Mouse (Mus musculus): ENCODE measurements around the gene Elane. TPM values are rescaled to one million over a fixed set of nuclear protein-coding genes. Genes with fewer than 3 reads are reported as not detected.
A peak's percentile ranks its signal among the peaks of the same experiment; 100 is the strongest.

The Elane gene
- polyA plus RNA-seq, 1 experiment from 2014 or later = 0.47 TPM

GRCm38 (mm10) chr10:79924998-79925784, 39.1 kb downstream of the Elane start:
- ATAC-seq (ENCODE audit: low FRiP score) (no peak), DNase-seq (ENCODE audit: low spot score) (peak; percentile 95)
- 12% methylated on average over 29 of the region's 29 CpGs for WGBS
- Histone ChIP-seq H3K9ac (no peak overlapping the region), H3K9me3 (ENCODE audit: control insufficient read depth, low read length) (no peaks in the 10 kb centered on the region), H3K4me1 (replicated peaks; ENCODE audit: control insufficient read depth, insufficient read depth, low read length) (peaks cover 23% of the 10 kb centered on the region), H3K4me2 (replicated peaks) (peak overlapping the region; percentile 81; the same call in 1 of the 2 replicates), H3K27me3 (ENCODE audit: control insufficient read depth, insufficient read depth, low read length) (peaks cover 36% of the 10 kb centered on the region), H3K27ac (0 out of 2 replicates have a peak overlapping the region, but pooled peaks have one; percentile 30), H3K36me3 (replicated peaks; ENCODE audit: control insufficient read depth, insufficient read depth) (no peaks in the 10 kb centered on the region), H3K4me3 (replicated peaks; ENCODE audit: low read length) (no peak overlapping the region)

- ATAC-seq (ENCODE audit: low FRiP score) = no peak
Measured at GRCm38 (mm10) chr10:79925785-79926490, 39.9 kb downstream of the Elane start.

DNA sequence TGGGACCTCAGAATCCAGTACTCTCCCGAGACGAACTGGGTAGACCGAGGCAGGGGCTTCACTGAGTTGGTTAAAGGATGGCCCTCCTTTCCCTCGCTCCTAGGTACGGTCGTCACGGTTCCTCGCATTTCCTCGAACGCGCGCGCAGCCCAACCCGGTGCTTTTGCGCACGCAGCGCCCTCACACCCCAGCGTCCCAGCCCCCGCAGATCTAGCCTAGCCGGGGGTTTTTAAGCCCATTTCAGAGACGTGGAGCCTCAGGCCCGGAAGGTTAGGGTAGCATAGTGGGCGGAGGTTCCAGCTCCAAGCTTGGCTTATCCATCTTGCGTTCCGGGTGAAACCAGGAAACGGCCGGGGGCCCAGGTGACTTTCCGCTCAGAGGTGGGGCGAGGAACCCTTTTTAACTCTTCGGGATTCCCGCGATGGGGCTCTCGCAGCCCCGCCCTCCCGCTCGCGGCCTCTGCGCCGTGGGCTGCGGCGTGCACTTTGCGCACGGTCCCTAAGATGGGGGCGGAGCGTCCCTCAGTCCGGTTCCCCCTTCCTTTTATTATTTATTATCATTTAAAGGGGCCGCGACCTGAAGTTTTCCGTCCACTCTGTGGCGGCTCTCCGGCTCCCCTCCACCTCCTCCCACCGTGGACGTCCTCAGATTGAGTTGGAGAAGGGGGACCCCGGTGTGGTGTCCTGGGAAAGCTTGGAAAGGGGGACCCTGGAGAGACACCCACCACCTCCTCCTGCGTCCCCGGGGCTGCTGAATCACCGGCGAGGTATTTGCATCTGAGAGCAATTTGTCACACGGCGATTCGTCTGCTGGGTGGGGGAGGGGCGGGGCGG, 40.7 kb downstream of the Elane start, which contains the start of gene Arid3a:
Gene Arid3a (plus strand): TSS at position 553 of the 833 bp plus-strand sequence.
- Histone ChIP-seq H3K36me3 (replicated peaks; ENCODE audit: control insufficient read depth, insufficient read depth) (peaks cover 7% of the 10 kb centered on the region), H3K27me3 (ENCODE audit: control insufficient read depth, insufficient read depth, low read length) (peaks cover 20% of the 10 kb centered on the region), H3K27ac (peak within 1 kb of the TSS; percentile 91), H3K9ac (peak within 1 kb of the TSS; percentile 84), H3K4me2 (replicated peaks) (peak within 1 kb of the TSS; percentile 81), H3K4me1 (replicated peaks; ENCODE audit: control insufficient read depth, insufficient read depth, low read length) (peaks cover 18% of the 10 kb centered on the region), H3K9me3 (ENCODE audit: control insufficient read depth, low read length) (no peaks in the 10 kb centered on the region), H3K4me3 (replicated peaks; ENCODE audit: low read length) (peak within 1 kb of the TSS; percentile 86)
- WGBS = under 1% methylated on average over 63 of the region's 63 CpGs
- DNase-seq (ENCODE audit: low spot score) (peak; percentile 93), ATAC-seq (ENCODE audit: low FRiP score) (peak; percentile 78)

More at GRCm38 (mm10) chr10:79925785-79926490, 39.9 kb downstream of the Elane start:
- 14% methylated on average over 15 of the region's 15 CpGs for WGBS
- DNase-seq (ENCODE audit: low spot score) = no peak
- peaks cover 2% of the 10 kb centered on the region; the same call in 1 of the 2 replicates for H3K36me3 ChIP-seq (replicated peaks; ENCODE audit: control insufficient read depth, insufficient read depth)
- peak overlapping the region; percentile 84 for H3K9ac ChIP-seq
- peak overlapping the region; percentile 81 for H3K4me2 ChIP-seq (replicated peaks)
- H3K27ac ChIP-seq = peak overlapping the region; percentile 30; the same call in 1 of the 2 replicates
- H3K4me1 ChIP-seq (replicated peaks; ENCODE audit: control insufficient read depth, insufficient read depth, low read length) = peaks cover 26% of the 10 kb centered on the region
- no peaks in the 10 kb centered on the region for H3K9me3 ChIP-seq (ENCODE audit: control insufficient read depth, low read length)
- peaks cover 28% of the 10 kb centered on the region for H3K27me3 ChIP-seq (ENCODE audit: control insufficient read depth, insufficient read depth, low read length)
- H3K4me3 ChIP-seq (replicated peaks; ENCODE audit: low read length) = peak overlapping the region; percentile 86

GRCm38 (mm10) chr10:79927324-79928029, 41.4 kb downstream of the Elane start:
- Histone ChIP-seq H3K27ac (peak overlapping the region; percentile 91), H3K27me3 (ENCODE audit: control insufficient read depth, insufficient read depth, low read length) (peaks cover 13% of the 10 kb centered on the region), H3K36me3 (replicated peaks; ENCODE audit: control insufficient read depth, insufficient read depth) (peaks cover 13% of the 10 kb centered on the region), H3K4me1 (replicated peaks; ENCODE audit: control insufficient read depth, insufficient read depth, low read length) (peaks cover 22% of the 10 kb centered on the region), H3K9ac (peak overlapping the region; percentile 84), H3K4me2 (replicated peaks) (peak overlapping the region; percentile 81), H3K4me3 (replicated peaks; ENCODE audit: low read length) (peak overlapping the region; percentile 86), H3K9me3 (ENCODE audit: control insufficient read depth, low read length) (no peaks in the 10 kb centered on the region)
- peak; percentile 44 for ATAC-seq (ENCODE audit: low FRiP score)
- DNase-seq (ENCODE audit: low spot score) = peak; percentile 58
- WGBS = under 1% methylated on average over 54 of the region's 54 CpGs

DNA sequence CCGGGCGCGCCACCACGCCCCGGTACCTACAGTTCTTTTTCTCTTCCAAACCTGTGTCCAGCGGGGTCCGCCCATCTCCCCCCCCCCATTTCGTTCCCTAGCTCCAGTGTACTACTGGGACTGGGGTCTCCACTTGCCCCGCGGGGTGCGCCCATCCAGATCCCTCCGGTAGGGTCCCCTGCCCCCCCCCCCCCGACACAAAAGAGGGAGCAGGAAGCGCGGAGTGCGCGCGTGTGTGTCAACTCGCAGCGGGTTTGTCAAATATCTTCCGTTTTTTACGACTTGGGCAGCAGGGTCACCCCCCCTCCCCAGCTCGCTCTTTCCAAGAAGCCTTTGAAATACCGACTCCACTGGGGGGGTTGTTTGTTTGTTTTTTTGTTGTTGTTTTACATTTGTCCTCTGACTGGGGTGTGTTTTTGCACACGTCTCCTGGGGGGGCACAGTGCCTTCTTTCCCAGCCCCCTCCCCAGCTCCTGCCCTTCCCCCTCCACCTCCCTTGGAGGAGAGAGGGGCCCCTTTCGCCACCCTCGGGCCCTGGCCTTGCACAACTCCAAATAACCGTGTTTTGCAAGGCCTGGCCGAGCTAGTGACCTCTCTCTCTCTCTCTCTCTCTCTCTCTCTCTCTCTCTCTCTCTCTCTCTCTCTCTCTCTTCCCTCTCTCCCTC, 42.1 kb downstream of the Elane start:
- peaks cover 13% of the 10 kb centered on the region for H3K36me3 ChIP-seq (replicated peaks; ENCODE audit: control insufficient read depth, insufficient read depth)
- no peak for ATAC-seq (ENCODE audit: low FRiP score)
- WGBS = under 1% methylated on average over 28 of the region's 29 CpGs
- H3K9ac ChIP-seq = peak overlapping the region; percentile 84
- peak overlapping the region; percentile 86 for H3K4me3 ChIP-seq (replicated peaks; ENCODE audit: low read length)
- DNase-seq (ENCODE audit: low spot score) = no peak
- H3K27ac ChIP-seq = peak overlapping the region; percentile 91
- H3K4me2 ChIP-seq (replicated peaks) = peak overlapping the region; percentile 81
- peaks cover 27% of the 10 kb centered on the region for H3K4me1 ChIP-seq (replicated peaks; ENCODE audit: control insufficient read depth, insufficient read depth, low read length)
- no peaks in the 10 kb centered on the region for H3K9me3 ChIP-seq (ENCODE audit: control insufficient read depth, low read length)
- H3K27me3 ChIP-seq (ENCODE audit: control insufficient read depth, insufficient read depth, low read length) = peaks cover 6% of the 10 kb centered on the region

DNA sequence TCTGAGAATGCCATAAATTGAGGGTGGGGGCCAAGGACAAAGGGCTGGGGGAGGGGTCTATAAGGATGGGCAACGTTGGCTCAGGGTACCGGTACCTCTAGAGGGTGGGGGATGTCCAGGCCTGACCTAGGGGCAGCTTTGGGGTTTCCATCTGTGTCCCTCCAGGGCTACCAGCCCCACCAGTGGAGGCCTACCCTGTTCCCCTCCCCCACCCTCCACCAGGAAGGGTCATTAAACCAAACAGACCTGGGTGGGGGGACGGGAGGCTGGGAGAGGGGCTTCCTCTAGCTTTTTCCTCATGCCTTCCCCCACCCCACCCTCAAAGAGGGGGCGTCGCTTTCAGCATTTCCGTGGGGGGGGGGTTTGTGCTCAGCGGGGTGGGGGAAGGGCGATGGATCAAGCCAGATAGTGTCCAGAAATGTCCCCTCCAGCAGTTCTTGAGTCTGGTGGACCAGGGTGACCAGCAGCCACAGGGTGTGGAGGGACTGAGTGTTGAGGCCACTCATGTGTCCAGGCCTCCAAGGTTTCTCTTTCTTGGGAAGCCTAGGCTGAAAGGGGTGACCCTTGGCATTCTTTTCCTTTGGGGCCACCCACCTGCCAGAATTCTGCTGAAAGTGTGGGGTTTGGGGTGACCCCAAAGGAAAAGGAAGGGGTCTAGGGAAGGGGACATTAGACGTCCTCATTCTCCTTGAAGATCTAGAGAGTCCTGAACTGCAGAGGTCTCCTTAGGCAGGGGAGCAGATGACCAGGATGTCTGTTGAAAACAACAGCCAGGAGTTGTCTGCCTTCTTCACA, 43.1 kb downstream of the Elane start:
- 33% methylated on average over 9 of the region's 9 CpGs for whole genome bisulfite sequencing

DNA sequence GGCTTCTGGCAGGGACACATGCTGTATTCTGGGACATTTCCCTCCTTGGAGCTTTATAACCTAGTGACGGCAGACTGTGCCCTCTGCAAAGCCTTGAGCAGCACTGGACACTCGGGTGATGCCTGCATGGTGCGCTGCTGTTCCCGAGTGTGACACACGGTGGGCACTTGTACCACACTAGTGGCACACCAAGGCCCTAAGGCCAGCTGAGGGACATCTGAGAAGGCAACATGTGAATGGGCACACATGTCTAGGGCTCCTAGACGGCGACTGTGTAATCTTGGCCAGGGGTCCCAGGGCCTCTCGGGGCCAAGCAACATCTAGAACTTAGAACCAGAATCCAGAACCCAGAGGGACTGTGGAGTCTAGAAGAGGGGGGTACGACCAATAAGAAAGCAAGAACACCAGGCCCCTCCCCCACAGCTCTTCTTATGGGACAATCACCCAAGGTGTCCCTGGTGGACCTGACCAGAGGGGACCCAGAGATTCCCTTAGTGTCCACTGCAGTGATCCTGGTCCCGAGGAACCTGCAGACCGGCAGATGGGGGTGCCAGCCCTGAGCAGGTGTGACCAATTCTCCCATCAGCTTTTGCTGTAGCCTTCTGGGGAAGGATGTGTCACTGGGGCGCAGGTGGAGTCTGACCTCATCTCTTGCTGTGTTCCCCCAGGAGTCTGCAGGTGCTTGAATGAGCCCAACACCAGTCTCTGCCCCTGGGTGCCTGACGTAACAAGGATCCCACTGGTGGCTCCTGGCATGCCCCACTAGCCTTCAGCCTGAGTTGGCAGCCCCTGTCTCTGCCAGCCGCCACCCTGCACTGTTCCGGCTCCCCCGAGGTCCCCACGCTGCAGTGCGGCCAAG, 44.1 kb downstream of the Elane start:
- 78% methylated on average over 18 of the region's 18 CpGs for WGBS
- H3K36me3 ChIP-seq (replicated peaks; ENCODE audit: control insufficient read depth, insufficient read depth) = peaks cover 23% of the 10 kb centered on the region
- peaks cover 32% of the 10 kb centered on the region for H3K4me1 ChIP-seq (replicated peaks; ENCODE audit: control insufficient read depth, insufficient read depth, low read length)
- ATAC-seq (ENCODE audit: low FRiP score) (no peak), DNase-seq (ENCODE audit: low spot score) (no peak)
- no peaks in the 10 kb centered on the region for H3K9me3 ChIP-seq (ENCODE audit: control insufficient read depth, low read length)
- H3K27me3 ChIP-seq (ENCODE audit: control insufficient read depth, insufficient read depth, low read length) = no peaks in the 10 kb centered on the region
- H3K27ac ChIP-seq = no peak overlapping the region
- H3K4me3 ChIP-seq (replicated peaks; ENCODE audit: low read length) = peak overlapping the region; percentile 3; the same call in 1 of the 2 replicates
- H3K4me2 ChIP-seq (replicated peaks) = peak overlapping the region; percentile 81; the same call in 1 of the 2 replicates
- peak overlapping the region; percentile 13; the same call in 1 of the 2 replicates for H3K9ac ChIP-seq

More for the DNA sequence above, 43.1 kb downstream of the Elane start:
- no peaks in the 10 kb centered on the region for H3K27me3 ChIP-seq (ENCODE audit: control insufficient read depth, insufficient read depth, low read length)
- H3K4me3 ChIP-seq (replicated peaks; ENCODE audit: low read length) = peak overlapping the region; percentile 86
- DNase-seq (ENCODE audit: low spot score) (no peak), ATAC-seq (ENCODE audit: low FRiP score) (no peak)
- H3K27ac ChIP-seq = peak overlapping the region; percentile 91; the same call in 1 of the 2 replicates
- no peaks in the 10 kb centered on the region for H3K9me3 ChIP-seq (ENCODE audit: control insufficient read depth, low read length)
- peaks cover 20% of the 10 kb centered on the region for H3K36me3 ChIP-seq (replicated peaks; ENCODE audit: control insufficient read depth, insufficient read depth)
- peak overlapping the region; percentile 84 for H3K9ac ChIP-seq
- H3K4me1 ChIP-seq (replicated peaks; ENCODE audit: control insufficient read depth, insufficient read depth, low read length) = peaks cover 29% of the 10 kb centered on the region
- peak overlapping the region; percentile 81 for H3K4me2 ChIP-seq (replicated peaks)
